Mouse (Mus musculus) limb, embryonic 14.5 days (tissue): ENCODE measurements around the gene Dnajc1. TPM values are rescaled to one million over a fixed set of nuclear protein-coding genes. Genes with fewer than 3 reads are reported as not detected.

ENCODE experiments used
- ATAC-seq: fragments of 200-750 bp; cut with Nextera tagmentation; 2 replicates; pipeline ENCODE4 v1.8.0; 2017; ENCODE audit warnings: low read depth, moderate number of reproducible peaks, moderate TSS enrichment; ENCODE audit not compliant: low FRiP score
- DNase-seq: peaks from one replicate; pipeline ENCODE4 v3.0.0-alpha.2; 2015; ENCODE audit warnings: low spot score
- H3K27ac ChIP-seq: fragments of 300-500 bp; sonication (generic); replicated peaks from 2 replicates; pipeline ENCODE4 v1.5.1; 2014; ENCODE audit warnings: low read depth, mild to moderate bottlenecking, low read length, moderate library complexity, mixed read lengths
- H3K27me3 ChIP-seq: fragments of 300-500 bp; sonication (generic); 2 replicates; pipeline ENCODE4 v1.6.1; 2014; ENCODE audit warnings: low read length, mixed read lengths; ENCODE audit not compliant: control insufficient read depth, insufficient read depth
- H3K36me3 ChIP-seq: fragments of 300-500 bp; sonication (generic); 2 replicates; pipeline ENCODE4 v1.6.1; 2014; ENCODE audit warnings: mild to moderate bottlenecking, low read length, moderate library complexity, mixed read lengths; ENCODE audit not compliant: control insufficient read depth, insufficient read depth
- H3K4me1 ChIP-seq: fragments of 300-500 bp; sonication (generic); 2 replicates; pipeline ENCODE4 v1.6.1; 2014; ENCODE audit warnings: antibody characterized with exemption, low read length, mixed read lengths; ENCODE audit not compliant: control insufficient read depth, insufficient read depth
- H3K4me2 ChIP-seq: fragments of 300-500 bp; sonication (generic); replicated peaks from 2 replicates; pipeline ENCODE4 v1.6.1; 2014; ENCODE audit warnings: low read depth, mild to moderate bottlenecking, low read length, moderate library complexity; ENCODE audit not compliant: severe bottlenecking
- H3K4me3 ChIP-seq: fragments of 300-500 bp; sonication (generic); replicated peaks from 2 replicates; pipeline ENCODE4 v1.5.1; 2014; ENCODE audit warnings: low read length
- H3K9ac ChIP-seq: fragments of 300-500 bp; sonication (generic); 2 replicates; pipeline ENCODE4 v1.6.1; 2014; ENCODE audit warnings: mild to moderate bottlenecking, low read depth, low read length, moderate library complexity; ENCODE audit not compliant: severe bottlenecking
- H3K9me3 ChIP-seq: fragments of 300-500 bp; sonication (generic); 2 replicates; pipeline ENCODE4 v1.6.1; 2016; ENCODE audit warnings: low read length; ENCODE audit not compliant: control insufficient read depth
- POLR2A ChIP-seq: fragments of 200-500 bp; IDR thresholded peaks from 2 replicates; pipeline ENCODE4 v1.8.0; 2012; ENCODE audit warnings: inconsistent platforms, mild to moderate bottlenecking, moderate library complexity, borderline replicate concordance; ENCODE audit not compliant: insufficient read depth, insufficient read length; ENCODE audit errors: extremely low read depth
- WGBS: fragments of 180-500 bp; shearing (Covaris S2); extraction: QIAGEN DNeasy Blood & Tissue Kit; methylation state at CpG from one replicate; pipeline ENCODE4 v1.1.7; 2014; 5-methylcytosine and 5-hydroxymethylcytosine counted together
- polyA plus RNA-seq, 2 experiments: library from polyadenylated mRNA; depleted of rRNA in 1 of 2; stranded (reverse) in 1 of 2; unstranded in 1 of 2; fragments of >200 nt; fragmentation: Nextera tagmentation in 1 of 2; extraction: Ambion mirVana in 1 of 2; gene quantifications; 2 replicates each; pipeline versions ENCODE4 v1.2.1 to v1.2.3; 2012 to 2014

Gene Dnajc1
- polyA plus RNA-seq, 2 experiments, result 19.7 to 43.3 TPM

DNA sequence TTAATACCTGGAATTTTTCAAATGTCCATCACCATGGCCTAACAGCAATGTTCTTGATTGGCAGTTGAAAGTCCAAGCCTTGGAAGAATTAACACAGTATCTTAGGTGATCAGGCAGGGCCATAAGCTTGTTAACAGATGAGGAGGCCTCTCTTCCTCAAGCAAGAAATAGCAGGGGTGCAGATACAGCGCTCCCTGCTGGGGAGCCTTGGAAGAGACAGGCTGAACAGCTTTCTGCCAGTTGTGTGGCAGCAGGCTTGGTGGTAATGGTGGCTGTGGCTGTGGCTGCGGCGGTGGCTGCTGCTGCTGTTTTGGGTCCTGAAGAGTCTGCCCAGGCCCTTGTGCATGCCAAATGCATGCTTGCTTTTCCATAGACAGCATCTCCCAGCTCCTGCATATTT, 187.5 kb downstream of the Dnajc1 start:
- WGBS, result 78% methylated on average over 3 of the region's 3 CpGs
- Histone ChIP-seq H3K36me3 (peaks cover 78% of the 10 kb centered on the region), H3K4me1 (no peaks in the 10 kb centered on the region), H3K27ac (no peak overlapping the region), H3K4me3 (no peak overlapping the region), H3K4me2 (no peak overlapping the region), H3K9me3 (no peaks in the 10 kb centered on the region), H3K9ac (no peak overlapping the region), H3K27me3 (no peaks in the 10 kb centered on the region)
- DNase-seq, result peak; percentile 25
- no peak for TF ChIP-seq POLR2A
- no peak for ATAC-seq

DNA sequence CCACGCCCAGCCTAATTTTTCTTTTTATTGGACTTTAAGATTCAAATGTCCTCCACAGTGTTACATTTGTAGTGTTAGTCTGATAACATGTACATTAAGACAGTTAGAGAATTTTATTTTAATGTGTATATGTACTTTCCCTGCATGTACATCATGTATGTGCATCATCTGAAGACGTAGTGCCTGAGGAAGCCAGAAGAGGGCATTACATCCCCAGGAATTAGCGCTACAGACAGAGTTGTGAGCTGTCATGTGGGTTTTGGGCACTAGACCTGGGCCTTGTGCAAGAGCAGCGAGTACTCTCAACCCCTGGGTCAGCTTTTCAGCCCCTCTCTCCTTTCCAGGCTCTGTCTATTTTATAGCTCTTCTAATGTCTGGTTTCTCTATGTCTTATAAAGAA, 189.7 kb downstream of the Dnajc1 start:
- Histone ChIP-seq H3K4me3 (no peak overlapping the region), H3K4me2 (no peak overlapping the region), H3K27me3 (no peaks in the 10 kb centered on the region), H3K36me3 (peaks cover 68% of the 10 kb centered on the region), H3K9ac (no peak overlapping the region), H3K9me3 (no peaks in the 10 kb centered on the region), H3K27ac (no peak overlapping the region), H3K4me1 (no peaks in the 10 kb centered on the region)
- no peak for TF ChIP-seq POLR2A
- DNase-seq (no peak), ATAC-seq (no peak)
- 92% methylated on average over 4 of the region's 4 CpGs for WGBS

DNA sequence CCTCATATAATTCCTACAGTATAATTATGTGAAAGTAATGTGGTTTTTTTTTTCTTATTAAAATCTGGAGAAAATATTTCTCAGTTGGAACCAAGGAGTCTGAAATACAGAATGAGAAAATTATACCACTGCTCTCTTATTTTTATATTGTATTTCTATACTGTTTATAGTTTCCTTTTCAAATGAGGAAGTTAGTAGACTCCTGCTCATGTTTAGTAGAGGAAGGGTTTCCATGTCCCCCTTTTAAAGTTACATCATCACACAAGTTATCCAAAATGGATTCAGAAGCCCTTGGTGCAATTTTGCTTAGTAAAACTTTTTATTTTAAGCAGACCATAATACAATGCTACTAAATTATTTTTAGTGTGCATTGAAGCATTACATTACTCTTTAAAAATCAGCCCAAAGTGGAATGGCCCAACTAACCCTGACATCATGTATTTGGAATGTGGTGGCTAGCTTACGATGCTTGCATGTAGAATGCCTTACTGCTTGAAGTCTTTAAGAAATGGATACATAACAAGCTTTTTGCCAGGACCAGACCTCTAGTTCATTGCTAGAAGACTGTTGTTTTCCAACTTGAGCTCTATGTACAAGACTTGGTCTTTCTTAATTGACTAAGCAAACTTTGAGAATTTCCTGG, 190.7 kb downstream of the Dnajc1 start:
- ATAC-seq, result no peak
- no peaks in the 10 kb centered on the region for H3K27me3 ChIP-seq
- no peak overlapping the region for H3K9ac ChIP-seq
- no peaks in the 10 kb centered on the region for H3K4me1 ChIP-seq
- H3K9me3 ChIP-seq, result no peaks in the 10 kb centered on the region
- peak; percentile 18 for DNase-seq
- peaks cover 68% of the 10 kb centered on the region for H3K36me3 ChIP-seq
- WGBS, result 39% methylated on average over 1 of the region's 1 CpGs
- H3K4me2 ChIP-seq, result no peak overlapping the region
- H3K4me3 ChIP-seq, result no peak overlapping the region
- TF ChIP-seq POLR2A, result no peak
- H3K27ac ChIP-seq, result no peak overlapping the region

DNA sequence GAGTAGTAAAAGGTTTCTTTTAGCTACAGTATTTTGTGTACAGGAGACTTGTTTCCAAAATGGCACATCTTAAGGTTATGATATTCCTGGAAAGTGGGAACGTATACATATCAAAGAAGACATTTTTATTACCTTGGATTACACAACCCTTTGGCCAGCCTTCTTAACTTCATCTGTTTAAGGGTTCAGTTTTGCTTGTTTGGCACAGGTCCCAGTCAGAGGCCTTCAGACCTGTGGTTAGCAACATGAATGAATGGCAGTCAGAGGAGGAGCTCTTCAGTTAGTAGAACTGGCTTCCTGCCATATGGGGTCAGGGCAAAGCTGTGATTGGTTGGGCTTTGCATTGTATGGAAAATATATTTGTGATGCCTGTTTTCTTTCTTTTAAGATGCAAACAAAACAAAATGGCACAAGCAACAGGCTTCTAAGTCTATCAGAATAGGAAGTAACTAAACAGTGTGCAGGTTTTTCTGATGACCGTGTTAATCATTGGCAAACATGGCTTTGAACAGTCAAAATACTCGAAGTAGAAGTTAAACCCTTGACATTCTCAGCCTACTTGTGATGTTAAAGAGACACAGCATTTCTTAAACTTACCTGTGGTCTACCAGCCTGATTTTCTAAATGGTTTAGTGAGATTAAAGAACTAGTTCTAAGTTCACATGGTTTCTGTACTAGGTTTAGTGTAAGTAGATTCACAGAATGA, 196.8 kb downstream of the Dnajc1 start:
- H3K36me3 ChIP-seq, result peaks cover 34% of the 10 kb centered on the region
- no peak overlapping the region for H3K4me2 ChIP-seq
- peak; percentile 77 for ATAC-seq
- H3K9me3 ChIP-seq, result no peaks in the 10 kb centered on the region
- H3K4me3 ChIP-seq, result no peak overlapping the region
- 66% methylated on average over 3 of the region's 3 CpGs for WGBS
- H3K9ac ChIP-seq, result no peak overlapping the region
- no peak overlapping the region for H3K27ac ChIP-seq
- H3K4me1 ChIP-seq, result no peaks in the 10 kb centered on the region
- no peaks in the 10 kb centered on the region for H3K27me3 ChIP-seq
- peak; percentile 81 for DNase-seq
- TF ChIP-seq POLR2A, result no peak

DNA sequence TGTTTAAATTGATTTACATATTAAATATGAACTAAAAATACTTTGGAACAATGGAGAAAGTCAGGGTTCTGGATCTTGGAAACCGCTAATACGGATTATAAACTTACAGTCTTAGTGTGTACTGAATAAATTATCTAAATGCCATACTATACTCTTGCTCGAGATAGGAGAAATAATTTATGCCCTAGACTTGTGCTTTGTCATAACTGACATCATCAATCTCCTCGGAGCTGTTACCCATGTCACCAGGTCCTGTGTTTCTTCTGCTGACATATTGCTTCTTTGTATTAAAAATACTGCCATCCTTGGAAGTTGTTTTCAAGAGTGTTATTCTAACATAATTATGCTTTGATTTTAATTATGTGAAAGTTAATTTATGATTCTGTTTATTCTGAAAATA, 197.3 kb downstream of the Dnajc1 start:
- WGBS, result 82% methylated on average over 4 of the region's 4 CpGs
- Histone ChIP-seq H3K9ac (no peak overlapping the region), H3K27me3 (no peaks in the 10 kb centered on the region), H3K36me3 (peaks cover 31% of the 10 kb centered on the region), H3K4me3 (no peak overlapping the region), H3K4me2 (no peak overlapping the region), H3K9me3 (no peaks in the 10 kb centered on the region), H3K4me1 (no peaks in the 10 kb centered on the region), H3K27ac (no peak overlapping the region)
- no peak for DNase-seq
- TF ChIP-seq POLR2A, result no peak
- ATAC-seq, result no peak
